Mouse (Mus musculus) myocyte (in vitro differentiated cells): Measurements from ENCODE around the gene Tuba8. TPM values are rescaled to one million over a fixed set of nuclear protein-coding genes. Genes with fewer than 3 reads are reported as not detected.
A peak's percentile ranks its signal among the peaks of the same experiment; 100 is the strongest.

Source experiments
- H3K27me3 ChIP-seq: one replicate; pipeline ENCODE4 v1.6.1; 2011; ENCODE audit not compliant: control insufficient read depth, insufficient read depth, insufficient read length
- H3K36me3 ChIP-seq: one replicate; pipeline ENCODE4 v1.6.1; 2011; ENCODE audit not compliant: control insufficient read depth, insufficient read depth
- H3K4me2 ChIP-seq: one replicate; pipeline ENCODE4 v1.6.1; 2011; ENCODE audit warnings: low read depth, control low read depth
- H3K4me3 ChIP-seq: one replicate; pipeline ENCODE4 v1.5.1; 2011; ENCODE audit warnings: mild to moderate bottlenecking, control low read depth, moderate library complexity
- H3K79me2 ChIP-seq: one replicate; pipeline ENCODE4 v1.6.1; 2011; ENCODE audit not compliant: control insufficient read depth, insufficient read depth
- H3ac ChIP-seq: one replicate; pipeline ENCODE4 v1.6.1; 2011; ENCODE audit not compliant: control insufficient read depth, insufficient read length
- CEBPB ChIP-seq: IDR thresholded peaks from 2 replicates; pipeline ENCODE4 v1.6.1; 2011; ENCODE audit warnings: mild to moderate bottlenecking, moderate library complexity; ENCODE audit not compliant: poor library complexity, insufficient read depth, severe bottlenecking
- E2F4 ChIP-seq: IDR thresholded peaks from one replicate; pipeline ENCODE4 v1.6.1; 2011; ENCODE audit warnings: mild to moderate bottlenecking, control low read depth, moderate library complexity; ENCODE audit not compliant: insufficient read depth
- MAX ChIP-seq: IDR thresholded peaks from one replicate; pipeline ENCODE4 v1.6.1; 2011; ENCODE audit warnings: low read depth, mild to moderate bottlenecking, control low read depth
- MYOD1 ChIP-seq, 3 experiments: IDR thresholded peaks; one replicate each; pipeline ENCODE4 v1.6.1; 2011; ENCODE audit warnings: control low read depth in 2 of 3, low read depth in 2 of 3, mild to moderate bottlenecking in 2 of 3, moderate library complexity in 1 of 3; ENCODE audit not compliant: insufficient read length in 2 of 3, control insufficient read depth in 1 of 3
- MYOG ChIP-seq, 3 experiments: IDR thresholded peaks; one replicate each; pipeline ENCODE4 v1.6.1; 2011; ENCODE audit warnings: control low read depth in 2 of 3, low read depth in 2 of 3, mild to moderate bottlenecking in 2 of 3; ENCODE audit not compliant: insufficient read length in 2 of 3, control insufficient read depth in 1 of 3, insufficient read depth in 1 of 3
- POLR2A ChIP-seq: IDR thresholded peaks from one replicate; pipeline ENCODE4 v1.6.1; 2011; ENCODE audit warnings: low read depth, mild to moderate bottlenecking, control low read depth, moderate library complexity; ENCODE audit not compliant: insufficient read length
- POLR2AphosphoS2 ChIP-seq: IDR thresholded peaks from one replicate; pipeline ENCODE4 v1.6.1; 2011; ENCODE audit warnings: low read depth, control low read depth; ENCODE audit not compliant: insufficient read length
- REST ChIP-seq: IDR thresholded peaks from one replicate; pipeline ENCODE4 v1.6.1; 2011; ENCODE audit warnings: mild to moderate bottlenecking, control low read depth, moderate library complexity; ENCODE audit not compliant: insufficient read depth, insufficient read length
- SRF ChIP-seq: IDR thresholded peaks from one replicate; pipeline ENCODE4 v1.6.1; 2011; ENCODE audit warnings: low read depth; ENCODE audit not compliant: control insufficient read depth, insufficient read length
- TCF12 ChIP-seq: IDR thresholded peaks from one replicate; pipeline ENCODE4 v1.6.1; 2011; ENCODE audit warnings: mild to moderate bottlenecking, control low read depth; ENCODE audit not compliant: poor library complexity, insufficient read depth, severe bottlenecking
- TCF3 ChIP-seq: IDR thresholded peaks from one replicate; pipeline ENCODE4 v1.6.1; 2011; ENCODE audit warnings: low read depth, control low read depth; ENCODE audit not compliant: insufficient read length
- USF1 ChIP-seq: IDR thresholded peaks from one replicate; pipeline ENCODE4 v1.6.1; 2011; ENCODE audit warnings: low read depth, mild to moderate bottlenecking, control low read depth, moderate library complexity
- polyA plus RNA-seq: library from polyadenylated mRNA; unstranded; fragments of >200 nt; fragmentation: generic; extraction: Trizol; gene quantifications from one replicate; pipeline ENCODE4 v1.2.1, GENCODE M21; 2012; ENCODE audit warnings: missing spikeins

The Tuba8 gene
- polyA plus RNA-seq, 1 experiment = not detected

DNA sequence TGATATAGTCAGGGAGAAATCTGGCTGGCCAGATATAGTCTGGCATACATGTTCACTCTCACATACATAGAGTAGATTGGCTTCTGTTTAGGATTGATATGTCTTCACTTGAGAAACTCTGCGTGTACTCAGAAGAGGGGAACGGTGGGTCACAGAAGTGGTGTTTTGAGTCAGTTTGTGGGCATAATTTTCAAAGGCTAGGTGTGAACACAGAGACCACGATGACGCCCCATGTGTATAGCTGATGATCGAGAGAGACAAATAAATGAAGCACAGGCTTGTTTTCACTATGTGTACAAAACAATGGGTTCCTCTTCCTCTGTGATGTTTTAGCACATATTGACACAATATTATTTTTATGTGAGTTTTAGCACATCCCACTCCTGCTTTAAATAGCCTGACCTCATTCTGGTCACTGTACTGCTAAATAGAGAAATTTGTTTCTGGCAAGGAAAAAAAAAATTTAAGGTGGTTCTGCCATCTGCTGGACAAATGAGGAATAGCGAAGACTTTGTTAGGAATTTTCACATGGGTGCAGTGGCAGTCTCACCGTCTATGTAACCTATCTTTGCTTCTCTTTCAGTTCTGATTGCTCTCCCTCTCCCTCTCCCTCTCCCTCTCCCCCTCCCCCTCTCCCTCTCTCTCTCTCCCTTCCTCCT is 31.7 kb upstream of the Tuba8 start:
- Histone ChIP-seq H3K27me3 (no peaks in the 10 kb centered on the region), H3K4me3 (no peak overlapping the region)

DNA sequence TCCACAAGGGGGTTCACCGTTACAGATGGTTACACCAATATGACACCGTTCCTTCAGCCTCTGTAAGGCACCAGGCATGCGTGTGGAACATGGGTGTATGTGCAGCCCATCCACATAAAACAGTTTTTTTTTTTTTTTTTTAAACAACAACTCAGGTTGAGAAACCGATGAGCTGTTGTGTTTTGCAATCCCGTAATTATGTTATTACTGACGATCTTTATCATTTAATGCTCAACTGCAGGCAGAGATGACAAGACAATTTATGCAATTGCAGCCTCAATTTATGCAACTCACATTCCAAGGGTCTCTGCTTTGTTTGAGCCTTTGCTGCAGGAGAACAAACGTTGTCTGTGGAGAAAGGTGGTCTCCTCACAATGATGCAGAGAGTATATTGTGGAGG is 30.6 kb upstream of the Tuba8 start:
- no peaks in the 10 kb centered on the region for H3K36me3 ChIP-seq
- no peak overlapping the region for H3K4me2 ChIP-seq
- H3K27me3 ChIP-seq = no peaks in the 10 kb centered on the region
- H3K79me2 ChIP-seq = no peaks in the 10 kb centered on the region
- H3K4me3 ChIP-seq = no peak overlapping the region
- H3ac ChIP-seq = no peak overlapping the region
- no peak for TF ChIP-seq CEBPB

More for the DNA sequence above, 31.7 kb upstream of the Tuba8 start:
- H3K4me2 ChIP-seq = peak overlapping the region; percentile 26
- H3ac ChIP-seq = no peak overlapping the region
- TF ChIP-seq TCF3 (no peak), MYOG (IDR thresholded peaks at IDR 0.05; ENCODE audit: control insufficient read depth in 1 of 3, insufficient read depth in 1 of 3, insufficient read length in 2 of 3, low read depth in 2 of 3) (no peak), MYOD1 (IDR thresholded peaks at IDR 0.05; ENCODE audit: control insufficient read depth in 1 of 3, insufficient read length in 2 of 3, low read depth in 2 of 3) (no peak), TCF12 (no peak), MAX (no peak), REST (no peak), E2F4 (no peak), POLR2A (no peak), USF1 (no peak), POLR2AphosphoS2 (no peak), CEBPB (no peak), SRF (no peak)
- H3K79me2 ChIP-seq = no peaks in the 10 kb centered on the region
- no peaks in the 10 kb centered on the region for H3K36me3 ChIP-seq

DNA sequence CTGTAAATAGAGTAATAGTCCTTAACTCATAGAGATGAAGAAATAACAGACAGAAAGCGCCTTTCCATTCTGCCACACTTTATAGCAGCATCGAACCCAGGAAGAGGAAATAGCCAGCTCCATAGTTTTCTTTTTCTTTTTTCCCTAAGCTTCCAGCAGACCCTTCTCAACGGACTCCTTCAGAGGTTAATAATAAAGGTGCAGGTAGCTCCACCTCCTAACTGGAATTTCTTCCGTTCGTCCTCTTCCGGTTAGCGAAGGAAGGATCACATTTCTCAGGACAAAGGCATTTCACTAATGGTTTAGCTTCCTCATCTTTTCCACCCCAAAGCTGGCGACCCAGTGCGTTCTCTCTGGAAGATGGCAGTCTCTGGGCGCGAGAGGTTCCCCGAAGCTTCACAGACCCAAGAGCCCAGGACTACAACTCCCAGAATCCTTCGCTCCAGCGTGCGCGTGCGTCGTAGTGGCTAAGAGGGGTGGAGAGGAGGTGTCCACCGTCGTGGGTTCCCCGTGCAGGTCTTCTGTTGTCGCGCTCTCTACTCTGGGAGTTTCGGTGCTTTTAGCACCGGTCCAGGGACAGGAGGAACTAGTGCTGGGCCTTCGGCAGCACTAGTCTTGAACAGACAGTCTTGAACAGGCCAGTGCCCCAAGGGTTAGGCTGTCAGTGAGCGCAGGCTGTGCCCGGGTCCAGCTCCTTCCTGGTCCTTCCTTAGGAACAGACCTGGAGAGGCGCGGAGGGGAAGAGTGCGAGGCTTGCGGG is 26.9 kb upstream of the Tuba8 start, which contains the start of gene Pex26:
Pex26 (plus strand) TSS at position 254 of the 760 bp plus-strand sequence.
- Histone ChIP-seq H3K79me2 (no peaks in the 10 kb centered on the region), H3K4me2 (peak within 1 kb of the TSS; percentile 99), H3ac (peak within 1 kb of the TSS; percentile 0), H3K36me3 (no peaks in the 10 kb centered on the region), H3K4me3 (peak within 1 kb of the TSS; percentile 63), H3K27me3 (no peaks in the 10 kb centered on the region)
- TF ChIP-seq TCF12 = no peak
- TF ChIP-seq USF1 = no peak
- no peak for TF ChIP-seq MYOD1 (IDR thresholded peaks at IDR 0.05; ENCODE audit: control insufficient read depth in 1 of 3, insufficient read length in 2 of 3, low read depth in 2 of 3)
- TF ChIP-seq REST = no peak
- TF ChIP-seq CEBPB = no peak
- TF ChIP-seq MYOG (IDR thresholded peaks at IDR 0.05; ENCODE audit: control insufficient read depth in 1 of 3, insufficient read depth in 1 of 3, insufficient read length in 2 of 3, low read depth in 2 of 3) = no peak
- TF ChIP-seq E2F4 = no peak
- TF ChIP-seq SRF = no peak
- peak; percentile 61 for TF ChIP-seq POLR2AphosphoS2
- TF ChIP-seq TCF3 = no peak
- no peak for TF ChIP-seq MAX
- TF ChIP-seq POLR2A = peak; percentile 67

DNA sequence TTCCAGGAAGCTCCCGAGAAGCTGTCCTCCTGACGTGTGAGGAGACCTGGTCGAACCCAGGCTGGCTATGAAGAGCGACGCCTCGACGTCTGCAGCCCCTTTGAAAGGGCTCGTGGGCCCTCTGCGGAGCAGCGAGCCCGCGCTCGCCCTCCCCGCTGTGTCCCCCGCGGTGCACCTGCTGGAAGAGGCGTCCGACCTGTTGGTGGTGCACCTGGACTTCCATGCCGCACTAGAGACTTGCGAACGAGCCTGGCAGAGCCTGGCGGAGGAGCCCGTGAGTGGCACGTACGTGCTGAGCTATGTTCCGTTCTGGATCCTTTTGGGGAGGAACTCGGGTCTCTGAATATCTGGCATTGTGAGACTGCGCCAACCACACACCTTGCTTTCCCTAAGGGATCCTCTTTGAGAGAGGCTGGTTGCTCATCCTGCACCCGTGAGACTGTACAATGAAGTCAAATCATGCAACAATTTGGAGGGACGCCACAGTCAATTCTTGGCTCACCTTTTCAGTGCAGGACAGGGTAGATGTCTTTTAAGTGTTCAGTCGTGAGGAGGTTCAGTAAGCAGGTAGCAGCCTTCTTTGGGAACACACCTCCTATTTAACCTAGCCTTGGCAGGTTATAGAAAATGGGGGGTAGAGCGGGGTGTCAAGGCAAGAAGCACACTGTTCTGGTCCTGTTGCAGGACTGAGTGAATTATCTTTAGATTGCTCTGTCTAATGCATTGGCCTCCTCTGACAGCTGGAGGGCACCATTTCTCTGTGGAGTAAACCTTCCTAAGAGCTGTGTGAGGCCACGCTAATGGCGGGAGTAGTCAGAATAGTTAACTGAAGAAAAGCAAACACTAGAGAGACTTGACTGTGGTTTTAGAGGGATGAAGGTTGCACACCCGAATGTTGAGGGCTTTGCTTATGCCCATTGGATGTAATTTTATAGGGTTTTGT is 26.0 kb upstream of the Tuba8 start:
- no peaks in the 10 kb centered on the region for H3K79me2 ChIP-seq
- no peaks in the 10 kb centered on the region for H3K27me3 ChIP-seq
- H3K36me3 ChIP-seq = no peaks in the 10 kb centered on the region
- peak overlapping the region; percentile 63 for H3K4me3 ChIP-seq
- H3K4me2 ChIP-seq = peak overlapping the region; percentile 99
- H3ac ChIP-seq = no peak overlapping the region
- TF ChIP-seq CEBPB (no peak), MYOD1 (IDR thresholded peaks at IDR 0.05; ENCODE audit: control insufficient read depth in 1 of 3, insufficient read length in 2 of 3, low read depth in 2 of 3) (peak in 1 of 3 experiments; percentile 32)
